Mouse (Mus musculus) brain, embryonic 18.5 days (tissue): Measurements from ENCODE around the gene Carf.
"Not testable (repeated sequence)": the region's sequence is repeated elsewhere in the genome, so short reads cannot be mapped to it uniquely, and the experiment has no call there.

Experiments
- DNase-seq: peaks from one replicate; pipeline ENCODE4 v3.0.0-alpha.2; 2012; ENCODE audit warnings: low read depth, low spot score

Gene Carf

DNA sequence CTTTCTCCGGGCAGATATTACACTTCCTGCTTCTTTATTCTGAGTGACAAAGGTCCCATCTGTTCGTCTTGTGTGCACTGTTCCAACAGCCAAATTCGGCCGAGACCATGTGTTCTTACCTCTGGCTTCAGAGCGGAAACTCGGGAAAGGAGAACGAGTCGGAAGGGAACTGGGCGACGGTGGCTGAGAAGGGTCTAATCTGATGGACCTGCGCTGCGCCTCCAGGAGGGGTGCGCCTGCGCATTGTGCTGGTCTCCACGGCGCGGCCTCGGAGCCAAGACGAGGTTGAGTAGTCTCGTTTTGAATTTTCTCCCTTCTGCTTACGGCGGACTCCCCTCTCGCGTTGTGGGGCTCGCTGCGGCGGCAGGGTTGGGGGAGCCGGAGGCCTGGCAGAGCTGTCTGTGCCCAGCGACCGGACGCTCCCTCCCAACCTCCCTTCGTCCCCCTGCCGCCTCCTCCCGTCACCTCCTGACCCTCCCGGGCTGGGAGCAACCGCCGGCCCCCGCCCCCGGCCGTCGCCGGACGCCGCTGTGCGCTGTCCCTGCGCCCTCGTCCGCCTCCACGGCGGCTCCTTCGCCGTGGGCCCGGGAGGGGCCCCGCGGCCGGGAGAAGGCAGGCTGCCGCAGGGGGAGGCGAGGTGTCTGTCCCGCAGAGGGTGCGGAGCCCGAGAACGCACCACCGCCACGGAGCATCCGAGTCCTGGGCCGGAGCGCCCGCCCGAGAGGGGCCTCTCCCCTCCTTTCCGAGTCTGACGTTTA is at the start of gene Carf, which contains the start of gene Wdr12:
Gene Carf, plus strand, starts transcription at position 224 of the 758 bp plus-strand sequence.
Gene Wdr12, minus strand, starts transcription at position 622 of the 758 bp plus-strand sequence.
- DNase-seq: peak; percentile 95

- DNase-seq: no peak
These were observed 43.4 kb upstream of the Carf start for GRCm38 (mm10) chr1:60054659-60055058.

- no peak for DNase-seq
These were observed 41.7 kb upstream of the Carf start for GRCm38 (mm10) chr1:60056310-60056709.

DNA sequence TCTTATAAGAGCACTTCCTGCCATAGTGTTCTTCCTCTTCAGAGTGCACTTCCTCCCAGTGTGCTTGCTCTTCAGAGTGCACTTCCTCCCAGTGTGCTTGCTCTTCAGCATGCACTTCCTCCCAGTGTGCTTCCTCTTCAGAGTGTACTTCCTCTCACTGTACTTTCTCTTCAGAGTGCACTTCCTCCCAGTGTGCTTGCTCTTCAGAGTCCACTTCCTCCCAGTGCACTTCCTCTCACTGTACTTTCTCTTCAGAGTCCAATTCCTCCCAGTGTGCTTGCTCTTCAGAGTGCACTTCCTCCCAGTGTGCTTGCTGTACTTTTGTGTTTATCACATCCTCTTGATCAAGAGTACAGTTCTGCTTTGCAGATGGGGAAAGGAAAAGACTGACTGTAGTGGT is 27.3 kb upstream of the Carf start:
- not testable (repeated sequence) for DNase-seq

DNA sequence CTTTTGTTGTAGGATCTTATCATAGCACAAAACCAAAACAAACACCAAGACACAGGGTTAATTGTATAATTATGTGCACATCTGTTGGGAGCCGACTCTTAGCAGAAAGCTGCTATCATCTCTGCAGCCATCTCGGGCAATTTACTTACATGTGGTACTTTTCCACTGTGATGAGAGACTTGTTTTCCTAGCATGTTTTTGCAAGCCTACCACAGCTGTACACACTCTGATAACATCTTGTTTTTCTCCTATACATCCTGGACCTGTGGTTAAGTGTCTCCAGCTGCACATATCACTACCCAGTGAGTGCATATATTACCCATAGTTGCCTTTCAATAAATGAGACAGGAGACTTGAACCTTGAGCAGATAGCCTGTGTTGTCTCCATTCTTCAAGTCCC is 23.1 kb upstream of the Carf start:
- DNase-seq: no peak

GRCm38 (mm10) chr1:60075590-60075989 is 22.5 kb upstream of the Carf start:
- no peak for DNase-seq

DNA sequence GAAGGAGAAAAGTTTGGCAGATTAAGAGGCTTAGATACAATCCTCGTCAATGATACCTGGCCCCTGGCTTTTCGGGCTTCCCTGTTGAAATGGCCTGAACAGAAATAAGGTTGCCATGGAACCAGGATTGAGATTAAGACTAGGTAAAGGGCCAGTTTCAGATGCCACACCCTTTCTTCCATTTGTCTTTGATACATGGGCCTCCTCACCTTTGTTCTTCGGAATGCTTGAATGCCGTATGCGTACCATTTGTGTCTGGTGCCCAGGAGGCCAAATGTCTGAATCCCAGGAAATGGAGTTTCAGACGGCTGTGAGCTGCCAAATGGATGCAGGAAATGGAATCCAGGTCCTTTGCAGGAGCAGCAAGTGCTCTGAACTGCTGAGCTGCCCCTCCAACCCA is 21.6 kb upstream of the Carf start:
- DNase-seq: no peak

GRCm38 (mm10) chr1:60096572-60097276 is 1.3 kb upstream of the Carf start:
- no peak for DNase-seq

- peak; percentile 82 for DNase-seq
These were observed 597 bp upstream of the Carf start for GRCm38 (mm10) chr1:60097277-60098023.

- no peak for DNase-seq
These were observed 792 bp downstream of the Carf start for GRCm38 (mm10) chr1:60098839-60099238.

DNA sequence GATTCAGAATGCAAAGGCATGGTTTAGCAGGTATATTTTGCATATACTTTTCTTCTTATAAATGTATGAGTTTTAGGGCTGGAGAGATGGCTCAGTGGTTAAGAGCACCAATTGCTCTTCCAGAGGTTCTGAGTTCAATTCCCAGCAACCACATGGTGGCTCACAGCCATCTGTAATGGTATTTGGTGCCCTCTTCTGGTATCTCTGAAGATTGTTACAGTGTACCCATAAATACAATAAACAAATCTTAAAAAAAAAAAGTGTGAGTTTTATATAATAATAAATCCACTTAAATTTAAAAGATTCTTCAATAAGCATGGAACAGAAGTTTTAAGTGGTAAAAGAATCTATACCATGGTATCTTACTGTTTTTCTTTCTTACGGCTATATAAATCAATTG is 6.5 kb downstream of the Carf start:
- DNase-seq: no peak

GRCm38 (mm10) chr1:60117721-60118455 is 19.8 kb downstream of the Carf start:
- DNase-seq: no peak

GRCm38 (mm10) chr1:60137346-60137745 is 39.3 kb downstream of the Carf start:
- DNase-seq: no peak

DNA sequence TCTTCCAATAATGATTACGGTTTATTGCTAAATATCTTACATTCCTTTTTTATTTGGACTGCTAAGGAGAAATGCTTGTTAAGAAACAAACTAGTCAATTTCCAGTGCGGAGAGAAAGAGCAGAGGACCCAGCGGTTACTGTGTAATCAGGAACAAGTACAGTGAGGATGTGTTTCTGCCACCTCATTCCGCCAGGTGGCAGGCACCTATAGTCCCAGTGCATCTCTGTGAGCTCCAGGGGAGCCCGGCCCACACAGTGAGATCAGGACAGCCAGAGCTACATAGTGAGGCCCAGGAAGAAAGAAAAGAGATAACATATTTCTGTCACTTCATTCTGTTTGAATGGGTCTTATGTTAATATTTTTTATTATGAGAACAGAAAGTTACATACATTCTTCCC is 54.7 kb downstream of the Carf start:
- DNase-seq: no peak

- DNase-seq: no peak
These were observed 58.6 kb downstream of the Carf start for GRCm38 (mm10) chr1:60156651-60157050.

DNA sequence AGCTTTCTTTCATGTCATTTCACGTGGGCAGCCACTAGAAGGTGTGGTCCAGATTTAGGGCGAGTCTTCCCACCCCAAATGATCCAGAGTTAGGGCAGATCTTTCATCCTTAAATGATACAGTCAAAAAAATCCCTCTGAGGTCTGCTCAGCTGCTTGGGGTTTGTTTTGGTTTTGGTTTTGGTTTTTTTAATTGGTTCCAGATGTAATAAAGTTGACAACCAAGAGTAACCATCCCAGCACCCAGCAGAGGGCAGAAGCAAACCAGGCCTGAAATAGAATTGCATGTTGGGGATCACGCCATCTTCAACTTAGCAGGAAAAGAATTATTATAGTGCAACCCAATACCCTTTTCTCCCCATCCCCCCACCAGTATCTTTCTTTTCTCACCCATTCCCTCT is 60.4 kb downstream of the Carf start:
- DNase-seq: no peak

DNA sequence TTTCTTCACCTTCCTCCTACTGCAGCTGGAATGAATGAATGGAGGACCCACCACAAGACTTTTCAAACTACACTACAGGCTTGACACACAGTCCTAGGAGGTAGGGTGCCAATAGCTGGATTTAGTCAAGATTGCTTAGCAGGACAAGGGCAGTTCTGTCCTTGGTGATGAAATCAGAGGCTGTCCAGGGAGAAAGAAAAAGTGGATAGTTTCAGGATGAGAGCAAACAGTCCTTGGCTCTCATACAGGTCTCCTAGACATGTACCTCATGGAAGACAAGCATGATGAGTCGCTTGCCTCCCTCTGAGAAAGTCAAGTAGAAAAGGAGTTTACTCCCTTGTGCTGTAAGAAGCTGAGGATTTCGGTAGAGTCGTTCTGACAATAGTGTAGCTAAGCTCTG is 65.6 kb downstream of the Carf start:
- no peak for DNase-seq

- DNase-seq: no peak
These were observed 71.6 kb downstream of the Carf start for GRCm38 (mm10) chr1:60169626-60170025.

- DNase-seq: no peak
These were observed 72.2 kb downstream of the Carf start for GRCm38 (mm10) chr1:60170251-60170650.

- no peak for DNase-seq
These were observed 75.1 kb downstream of the Carf start for GRCm38 (mm10) chr1:60173119-60173518.

DNA sequence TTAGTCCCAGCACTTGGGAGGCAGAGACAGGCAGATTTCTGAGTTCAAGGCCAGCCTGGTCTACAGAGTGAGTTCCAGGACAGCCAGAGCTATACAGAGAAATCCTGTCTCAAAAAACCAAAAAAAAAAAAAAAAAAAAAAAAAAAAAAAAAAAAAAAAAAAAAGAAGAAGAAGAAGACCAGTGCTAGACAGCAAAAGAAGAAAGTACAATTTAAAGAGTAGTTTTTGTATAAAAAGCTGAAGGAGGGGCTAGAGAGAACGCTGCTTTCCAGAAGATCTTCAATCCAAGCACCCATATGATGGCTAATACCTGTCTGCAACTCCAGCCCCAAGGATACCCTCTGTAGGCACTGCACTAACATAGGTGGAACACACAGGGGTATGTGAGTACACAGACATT is 79.8 kb downstream of the Carf start:
- not testable (repeated sequence) for DNase-seq

DNA sequence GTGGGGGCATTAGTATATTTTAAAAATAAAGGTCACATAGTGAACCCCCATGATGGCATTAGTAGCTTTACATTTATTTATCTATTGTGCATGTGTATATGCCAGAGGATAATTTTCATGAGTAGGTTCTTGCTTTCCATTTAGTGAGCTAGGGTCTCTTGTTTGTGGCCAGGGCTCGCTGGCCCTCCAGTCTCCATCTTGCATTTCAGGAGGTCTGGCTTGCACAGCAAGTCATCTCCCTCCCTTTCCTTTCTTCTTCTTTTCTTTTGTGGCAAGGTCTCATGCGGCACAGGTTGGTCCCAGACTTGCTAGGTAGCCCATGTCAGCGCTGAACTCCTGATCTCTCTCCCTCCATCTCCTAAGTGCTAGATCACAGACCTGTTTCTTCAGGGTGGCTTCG is 81.3 kb downstream of the Carf start:
- DNase-seq: no peak
